Mouse (Mus musculus) limb, embryonic 11.5 days (tissue): ENCODE measurements around the gene Pcp4l1. TPM values are rescaled to one million over a fixed set of nuclear protein-coding genes. Genes with fewer than 3 reads are reported as not detected.

Experiments
- ATAC-seq: fragments of 200-750 bp; cut with Nextera tagmentation; 2 replicates; pipeline ENCODE4 v1.8.0; 2017; ENCODE audit warnings: low read depth; ENCODE audit not compliant: insufficient number of reproducible peaks, low FRiP score, low TSS enrichment
- DNase-seq: peaks from one replicate; pipeline ENCODE4 v3.0.0-alpha.2; 2015; ENCODE audit warnings: low spot score
- H3K27ac ChIP-seq: fragments of 300-500 bp; sonication (generic); replicated peaks from 2 replicates; pipeline ENCODE4 v1.5.1; 2014; ENCODE audit warnings: low read depth, mild to moderate bottlenecking, low read length
- H3K27me3 ChIP-seq: fragments of 300-500 bp; sonication (generic); 2 replicates; pipeline ENCODE4 v1.6.1; 2014; ENCODE audit warnings: mild to moderate bottlenecking, low read length, mixed read lengths; ENCODE audit not compliant: control insufficient read depth, insufficient read depth
- H3K36me3 ChIP-seq: fragments of 300-500 bp; sonication (generic); 2 replicates; pipeline ENCODE4 v1.6.1; 2014; ENCODE audit warnings: mild to moderate bottlenecking, low read length, moderate library complexity, mixed read lengths; ENCODE audit not compliant: control insufficient read depth, insufficient read depth
- H3K4me1 ChIP-seq: fragments of 300-500 bp; sonication (generic); 2 replicates; pipeline ENCODE4 v1.6.1; 2014; ENCODE audit warnings: low read length, mixed read lengths; ENCODE audit not compliant: control insufficient read depth, insufficient read depth
- H3K4me2 ChIP-seq: fragments of 300-500 bp; sonication (generic); 2 replicates; pipeline ENCODE4 v1.6.1; 2014; ENCODE audit warnings: low read depth, mild to moderate bottlenecking, moderate library complexity; ENCODE audit not compliant: severe bottlenecking
- H3K4me3 ChIP-seq: fragments of 300-500 bp; sonication (generic); 2 replicates; pipeline ENCODE4 v1.5.1; 2014; ENCODE audit warnings: low read depth, low read length
- H3K9ac ChIP-seq: fragments of 300-500 bp; sonication (generic); 2 replicates; pipeline ENCODE4 v1.6.1; 2014; ENCODE audit warnings: mild to moderate bottlenecking, low read length
- H3K9me3 ChIP-seq: fragments of 300-500 bp; sonication (generic); 2 replicates; pipeline ENCODE4 v1.6.1; 2016; ENCODE audit warnings: low read length; ENCODE audit not compliant: control insufficient read depth
- WGBS: fragments of 180-500 bp; shearing (Covaris S2); extraction: QIAGEN DNeasy Blood & Tissue Kit; methylation state at CpG from one replicate; pipeline ENCODE4 v1.1.7; 2014; 5-methylcytosine and 5-hydroxymethylcytosine counted together
- polyA plus RNA-seq: library from polyadenylated mRNA; unstranded; fragments of >200 nt; fragmentation: Nextera tagmentation; extraction: Ambion mirVana; gene quantifications from 2 replicates; pipeline ENCODE4 v1.2.1, GENCODE M21; 2014

The Pcp4l1 gene
- polyA plus RNA-seq, 1 experiment from 2014 or later = 2.7 TPM

- DNase-seq (no peak), ATAC-seq (no peak)
- peaks cover 9% of the 10 kb centered on the region for H3K36me3 ChIP-seq
- no peaks in the 10 kb centered on the region for H3K4me1 ChIP-seq
- 74% methylated on average over 7 of the region's 7 CpGs for WGBS
- no peak overlapping the region for H3K4me2 ChIP-seq
- no peaks in the 10 kb centered on the region for H3K9me3 ChIP-seq
- H3K9ac ChIP-seq = no peak overlapping the region
- H3K27me3 ChIP-seq = no peaks in the 10 kb centered on the region
- no peak overlapping the region for H3K4me3 ChIP-seq
- no peak overlapping the region for H3K27ac ChIP-seq
Measured at GRCm38 (mm10) chr1:171129251-171129650, 66.8 kb downstream of the Pcp4l1 start.

- no peak overlapping the region for H3K27ac ChIP-seq
- WGBS = 92% methylated on average over 5 of the region's 5 CpGs
- no peaks in the 10 kb centered on the region for H3K4me1 ChIP-seq
- H3K9me3 ChIP-seq = no peaks in the 10 kb centered on the region
- H3K4me2 ChIP-seq = no peak overlapping the region
- no peak for DNase-seq
- no peaks in the 10 kb centered on the region for H3K27me3 ChIP-seq
- no peak for ATAC-seq
- no peaks in the 10 kb centered on the region; the same call in none of the 2 replicates for H3K36me3 ChIP-seq
- no peak overlapping the region for H3K9ac ChIP-seq
- no peak overlapping the region for H3K4me3 ChIP-seq
Measured at GRCm38 (mm10) chr1:171124398-171124797, 71.7 kb downstream of the Pcp4l1 start.

Other genes starting within 250 kb of the Pcp4l1 start
- gene Fcgr2b, start 219.7 kb downstream of the Pcp4l1 start, polyA plus RNA-seq = 0.15 TPM in 1 of 2 replicates, not detected in the other
- gene Fcgr4, start 177.3 kb downstream of the Pcp4l1 start, polyA plus RNA-seq = 0.26 and 0.27 TPM in 2 replicates
- gene Fcgr3, start 131.3 kb downstream of the Pcp4l1 start, polyA plus RNA-seq = 4.0 and 4.7 TPM in 2 replicates
- 0.96 and 1.7 TPM in 2 replicates for gene Cfap126, start 82.3 kb downstream of the Pcp4l1 start, polyA plus RNA-seq
- 267 and 288 TPM in 2 replicates for gene Sdhc, start 45.7 kb downstream of the Pcp4l1 start, polyA plus RNA-seq
- 0.61 and 0.68 TPM in 2 replicates for gene Mpz, start 45.6 kb downstream of the Pcp4l1 start, polyA plus RNA-seq
- gene Nr1i3, start 17.7 kb upstream of the Pcp4l1 start, polyA plus RNA-seq = 0.15 and 0.21 TPM in 2 replicates
- 25.4 and 26.4 TPM in 2 replicates for gene Tomm40l, start 26.2 kb upstream of the Pcp4l1 start, polyA plus RNA-seq
- 2.8 and 4.6 TPM in 2 replicates for gene Apoa2, start 28.8 kb upstream of the Pcp4l1 start, polyA plus RNA-seq
- 13.2 and 13.6 TPM in 2 replicates for gene Fcer1g, start 38.1 kb upstream of the Pcp4l1 start, polyA plus RNA-seq
- gene Adamts4, start 54.2 kb upstream of the Pcp4l1 start, polyA plus RNA-seq = 5.5 and 5.6 TPM in 2 replicates
- gene Ndufs2, start 55.1 kb upstream of the Pcp4l1 start, polyA plus RNA-seq = 260 and 264 TPM in 2 replicates
- gene B4galt3, start 74.1 kb upstream of the Pcp4l1 start, polyA plus RNA-seq = 68.9 and 78.2 TPM in 2 replicates
- 65.0 and 71.0 TPM in 2 replicates for gene Ppox, start 84.9 kb upstream of the Pcp4l1 start, polyA plus RNA-seq
- gene Usp21, start 91.7 kb upstream of the Pcp4l1 start, polyA plus RNA-seq = 111 and 114 TPM in 2 replicates
- 111 and 115 TPM in 2 replicates for gene Ufc1, start 98.8 kb upstream of the Pcp4l1 start, polyA plus RNA-seq
- gene Dedd, start 132.9 kb upstream of the Pcp4l1 start, polyA plus RNA-seq = 51.7 and 55.7 TPM in 2 replicates
- 29.2 and 31.9 TPM in 2 replicates for gene Nit1, start 149.4 kb upstream of the Pcp4l1 start, polyA plus RNA-seq
- gene Pfdn2, start 149.4 kb upstream of the Pcp4l1 start, polyA plus RNA-seq = 61.8 and 68.3 TPM in 2 replicates
- gene Klhdc9, start 164.5 kb upstream of the Pcp4l1 start, polyA plus RNA-seq = 1.4 and 2.3 TPM in 2 replicates
- 2.9 and 3.1 TPM in 2 replicates for gene Nectin4, start 173.8 kb upstream of the Pcp4l1 start, polyA plus RNA-seq
- 0.55 and 0.70 TPM in 2 replicates for gene Arhgap30, start 192.7 kb upstream of the Pcp4l1 start, polyA plus RNA-seq
- gene Usf1, start 215.0 kb upstream of the Pcp4l1 start, polyA plus RNA-seq = 114 and 124 TPM in 2 replicates
- 3.2 and 3.3 TPM in 2 replicates for gene Tstd1, start 222.6 kb upstream of the Pcp4l1 start, polyA plus RNA-seq
- gene F11r, start 241.3 kb upstream of the Pcp4l1 start, polyA plus RNA-seq = 26.7 and 28.4 TPM in 2 replicates